Mouse (Mus musculus): ENCODE results near the gene Ap2b1.
"Not testable (repeated sequence)": the region's sequence is repeated elsewhere in the genome, so short reads cannot be mapped to it uniquely, and the experiment has no call there.

Gene Ap2b1

GRCm38 (mm10) chr11:83302124-83302523 is 3.3 kb downstream of the Ap2b1 start:
- peak; percentile 26 for DNase-seq

GRCm38 (mm10) chr11:83302526-83303251 is 3.9 kb downstream of the Ap2b1 start, which contains the start of gene Pex12:
Gene Pex12, minus strand, starts transcription at chr11:83302586.
- peak; percentile 92 for DNase-seq

DNA sequence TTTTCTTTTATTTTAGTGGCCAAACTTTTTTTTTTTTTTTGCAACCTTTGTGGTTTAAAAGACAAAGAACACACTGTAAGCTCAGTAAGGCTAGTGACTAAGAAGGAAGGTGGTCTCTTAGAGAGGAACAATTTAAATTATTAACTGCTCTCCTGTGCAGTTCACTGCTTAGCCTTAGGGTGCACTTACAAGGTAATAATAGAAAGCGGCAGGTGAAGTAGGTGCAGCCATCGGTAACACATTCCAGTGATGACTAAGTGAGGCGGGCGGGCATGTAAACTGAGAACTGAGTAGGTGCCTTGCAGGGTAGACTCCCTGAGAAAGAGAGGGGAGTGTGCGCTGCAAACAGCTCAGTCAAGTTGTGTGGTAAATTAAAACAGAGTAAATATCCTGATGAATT is 4.9 kb downstream of the Ap2b1 start:
- no peak for DNase-seq

GRCm38 (mm10) chr11:83304485-83304884 is 5.7 kb downstream of the Ap2b1 start:
- DNase-seq: no peak

DNA sequence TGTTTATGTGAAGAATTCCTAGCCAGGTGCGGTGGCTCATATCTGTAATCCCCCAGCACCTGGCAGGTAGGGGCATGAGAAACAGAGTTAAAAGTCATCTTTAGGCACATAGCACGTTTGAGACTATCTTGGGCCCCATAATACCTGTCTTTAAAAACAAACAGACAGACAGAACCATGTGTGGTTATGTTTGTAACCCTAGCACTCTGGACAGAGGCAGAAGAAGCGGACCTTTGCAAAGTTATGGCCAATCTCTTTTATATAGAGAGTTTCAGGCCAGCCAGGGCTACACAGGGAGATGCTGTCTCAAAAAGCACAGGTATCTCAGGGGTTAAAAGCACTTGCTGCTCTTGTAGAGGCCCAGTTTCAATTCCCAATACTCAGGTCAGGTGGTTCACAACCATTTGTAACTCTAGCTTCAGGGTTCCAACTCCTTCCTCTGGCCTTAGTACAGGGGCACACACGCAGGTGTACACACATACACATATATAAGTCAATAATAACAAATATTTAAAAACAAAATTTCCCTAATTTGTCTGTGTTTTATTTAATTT is 8.0 kb downstream of the Ap2b1 start:
- no peak for DNase-seq

DNA sequence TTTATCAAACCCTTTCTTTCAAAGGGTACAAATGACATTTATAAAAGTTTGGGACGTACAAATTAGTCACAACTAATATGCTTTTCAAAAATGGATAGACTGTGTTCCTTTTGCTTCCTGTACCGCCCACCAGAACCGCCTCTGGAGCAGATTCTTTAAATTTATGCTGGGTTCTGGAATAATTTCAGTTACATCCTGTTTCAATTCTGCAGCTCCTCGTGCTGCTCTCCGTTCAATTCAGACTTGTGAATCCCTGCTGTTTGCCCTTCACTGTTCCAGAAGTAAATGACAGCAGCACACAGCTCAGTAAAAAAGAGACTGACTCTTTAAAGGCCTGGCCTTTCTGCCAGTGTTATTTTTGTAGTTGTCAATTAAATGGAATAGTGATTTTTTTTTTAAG is 13.6 kb downstream of the Ap2b1 start:
- no peak for DNase-seq

DNA sequence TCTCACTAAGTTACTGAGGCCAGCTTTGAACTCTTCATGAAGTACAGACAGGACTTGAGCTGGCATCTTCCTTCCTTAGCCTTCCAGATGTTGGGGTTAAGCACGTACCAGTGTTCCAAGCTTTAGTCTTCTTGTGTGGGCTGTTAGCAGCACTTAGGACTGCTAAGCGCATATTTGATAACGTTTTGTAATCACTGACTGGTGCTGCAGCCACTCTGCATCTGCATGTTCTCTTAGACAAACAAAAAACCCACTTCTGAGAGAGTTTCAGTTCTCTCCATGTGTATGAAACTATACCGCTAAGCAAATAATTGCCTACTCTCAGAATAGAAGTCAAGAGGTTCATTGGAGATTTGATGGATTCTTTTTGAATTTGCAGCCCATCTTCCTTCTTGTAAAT is 20.2 kb downstream of the Ap2b1 start:
- DNase-seq: no peak

- not testable (repeated sequence) for DNase-seq
Observed at GRCm38 (mm10) chr11:83326692-83327091, 27.9 kb downstream of the Ap2b1 start.

GRCm38 (mm10) chr11:83327427-83327826 is 28.6 kb downstream of the Ap2b1 start:
- peak; percentile 43 for DNase-seq

DNA sequence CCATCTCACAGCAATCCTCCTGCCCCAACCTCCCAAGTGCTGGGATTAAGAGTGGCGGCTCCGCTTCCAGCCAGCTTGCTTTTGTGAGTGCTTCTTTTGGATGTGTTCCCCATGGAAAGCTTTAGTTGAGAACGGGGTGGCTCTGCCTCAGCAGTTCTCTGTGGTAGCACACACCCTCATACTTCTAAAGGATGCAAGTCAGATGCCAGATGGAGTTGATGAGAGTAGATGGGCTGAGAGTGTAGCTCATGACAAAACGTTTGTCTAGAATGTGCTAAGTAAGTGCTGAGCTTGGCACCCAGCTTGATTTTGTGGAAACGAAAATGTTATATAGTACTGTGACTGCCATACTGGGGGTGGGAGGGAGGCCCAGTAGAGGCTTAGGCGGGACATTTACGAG is 37.0 kb downstream of the Ap2b1 start:
- DNase-seq: no peak

DNA sequence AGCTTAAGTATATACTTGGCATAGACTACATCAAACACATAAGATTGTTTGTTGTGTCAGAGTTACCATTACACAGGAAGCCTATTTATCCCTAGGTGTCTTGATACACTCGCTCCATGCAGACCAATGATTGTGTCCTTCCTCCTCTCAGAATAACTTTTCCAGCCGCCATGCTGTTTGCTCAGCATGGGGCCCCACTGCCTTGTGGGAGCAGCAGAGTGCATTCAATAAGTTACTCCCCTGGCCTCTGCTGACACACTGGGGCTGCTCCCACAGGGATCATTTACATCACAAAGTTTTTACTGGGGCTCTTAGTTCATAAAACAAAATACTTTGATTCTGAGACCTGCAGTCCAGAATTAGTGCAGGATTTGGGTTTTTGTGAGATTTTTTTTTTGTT is 40.9 kb downstream of the Ap2b1 start:
- DNase-seq: no peak

DNA sequence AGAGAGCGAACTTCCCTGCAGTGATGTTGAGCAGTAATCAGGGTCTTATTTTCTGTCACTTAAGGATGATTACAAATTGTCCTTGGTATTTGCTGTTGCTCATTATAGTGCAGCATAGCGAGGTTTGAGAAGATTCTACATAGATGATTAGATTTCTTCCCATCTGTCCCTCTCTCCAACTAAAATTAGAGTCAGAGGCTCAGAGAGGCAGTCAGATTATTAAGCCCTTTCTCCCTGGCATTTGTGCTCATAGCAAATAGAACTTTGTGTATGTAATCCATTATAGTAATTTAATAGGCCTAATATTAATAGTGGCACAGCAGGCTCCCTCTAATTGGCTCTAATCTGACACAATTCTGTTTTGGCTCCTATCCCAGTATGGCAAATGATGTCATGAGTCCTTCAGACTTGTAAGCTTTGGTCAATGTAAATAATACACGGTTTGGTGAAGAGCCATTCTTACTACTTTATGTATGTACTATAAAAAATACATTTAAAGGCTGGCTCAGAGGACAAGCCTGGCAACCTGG is 43.0 kb downstream of the Ap2b1 start:
- no peak for DNase-seq

DNA sequence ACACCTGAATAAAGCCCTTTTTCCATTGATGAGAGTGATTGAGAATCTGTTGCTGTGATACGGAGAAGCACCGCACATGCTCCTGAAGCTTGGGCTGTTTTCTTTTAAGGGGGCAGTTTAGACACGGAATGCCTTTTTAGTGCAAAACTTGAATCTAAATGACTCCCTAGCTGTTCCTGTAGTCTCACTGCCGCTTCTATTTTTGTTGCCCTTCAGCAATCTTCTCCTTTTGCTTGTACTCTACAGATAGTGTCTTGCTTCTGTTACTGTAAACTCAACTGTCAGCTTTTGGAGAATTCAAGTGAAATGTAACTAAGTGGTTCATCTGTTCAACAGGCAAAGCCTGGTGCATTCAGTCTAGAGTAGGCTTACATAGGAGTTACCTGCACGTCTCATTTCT is 56.6 kb downstream of the Ap2b1 start:
- DNase-seq: no peak

- peak; percentile 28 for DNase-seq
Observed at GRCm38 (mm10) chr11:83357421-83357820, 58.6 kb downstream of the Ap2b1 start.

DNA sequence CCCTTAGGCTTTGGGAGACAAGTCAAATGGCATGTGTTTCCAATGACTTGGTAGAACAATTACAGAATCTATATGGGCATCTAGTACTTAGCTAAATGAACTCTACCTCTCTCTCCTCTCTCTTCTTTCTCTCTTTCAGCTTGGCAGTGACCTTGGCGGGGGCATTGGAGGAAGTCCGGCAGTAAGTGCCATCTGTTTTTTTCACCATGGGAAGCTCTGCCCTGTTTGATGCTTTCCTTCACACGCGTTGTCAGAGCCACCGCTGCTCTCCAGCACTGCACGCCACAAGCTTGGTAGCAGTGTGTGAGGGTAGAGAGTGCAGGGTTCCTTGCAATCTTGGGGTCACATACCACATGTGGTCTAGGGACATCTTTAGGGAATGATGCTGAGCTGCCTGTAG is 65.8 kb downstream of the Ap2b1 start:
- DNase-seq: peak; percentile 11

DNA sequence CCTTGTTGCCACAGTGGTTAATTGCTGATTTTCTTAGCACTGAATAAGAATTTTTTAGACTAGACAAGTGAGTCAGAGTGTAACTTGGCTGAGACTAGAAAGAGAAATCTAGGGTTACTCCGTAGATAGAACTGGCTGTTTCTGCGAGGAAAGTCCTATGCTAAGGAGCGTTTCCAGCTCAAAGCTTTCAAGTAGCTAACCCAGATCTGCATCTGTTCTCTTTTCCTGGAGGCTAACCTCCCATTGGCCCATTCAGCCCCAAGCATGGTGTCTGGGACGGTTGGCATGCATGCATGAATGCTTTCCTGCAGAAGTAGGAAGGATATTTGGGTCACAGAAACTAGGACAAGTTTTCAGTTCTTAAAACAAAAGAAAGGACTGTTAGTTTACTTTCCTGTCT is 72.4 kb downstream of the Ap2b1 start:
- DNase-seq: peak; percentile 11

GRCm38 (mm10) chr11:83379745-83380341 is 81.0 kb downstream of the Ap2b1 start:
- no peak for DNase-seq

- DNase-seq: no peak
Observed at GRCm38 (mm10) chr11:83382876-83383531, 84.2 kb downstream of the Ap2b1 start.

DNA sequence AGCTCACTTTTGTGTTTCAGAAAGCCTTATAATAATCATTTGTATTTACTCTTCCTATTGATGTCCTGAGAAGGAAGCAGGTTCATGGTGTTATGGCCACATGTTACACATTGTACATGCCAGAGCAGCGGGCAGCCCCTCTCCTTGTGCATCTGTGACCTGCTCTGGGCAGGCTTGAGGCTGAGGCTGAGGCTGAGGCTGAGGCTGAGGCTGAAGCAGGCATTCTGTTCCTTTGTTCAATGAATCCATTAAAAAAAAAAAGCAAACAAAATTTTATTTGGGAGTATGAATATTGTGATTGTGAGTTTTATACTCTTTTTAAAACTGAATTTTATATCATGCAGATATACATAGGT is 84.7 kb downstream of the Ap2b1 start:
- DNase-seq: no peak

- no peak for DNase-seq
Observed at GRCm38 (mm10) chr11:83393062-83393461, 94.2 kb downstream of the Ap2b1 start.

DNA sequence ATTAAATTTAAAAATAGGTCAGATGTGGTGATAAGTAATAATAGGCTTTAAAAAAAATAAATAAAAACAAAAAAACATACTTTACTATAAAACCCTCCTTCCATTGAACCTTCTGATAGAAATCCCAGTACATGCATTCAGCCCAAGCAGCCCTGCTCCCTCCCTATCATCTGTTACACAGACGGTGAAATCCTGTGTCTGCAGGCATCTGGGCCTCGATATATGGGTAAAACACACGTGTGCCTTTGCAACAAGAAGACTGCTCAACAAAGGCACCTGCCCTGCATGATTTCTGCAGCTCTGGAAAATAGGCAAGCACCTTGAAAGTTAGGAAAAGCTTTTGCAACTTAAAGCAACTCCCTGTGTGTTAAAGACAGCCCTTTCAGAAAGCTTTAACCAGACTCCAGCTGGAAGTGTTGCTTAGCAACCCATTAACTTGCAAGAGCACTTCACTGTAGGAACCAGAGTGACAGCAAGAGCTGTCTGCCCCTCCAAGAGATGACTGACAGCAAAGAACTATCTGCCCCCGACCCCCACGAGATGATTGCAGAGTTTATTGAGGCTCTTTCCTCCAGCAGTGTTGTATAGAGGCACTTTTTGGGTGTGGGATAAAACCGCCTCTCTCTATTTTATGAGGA is 96.1 kb downstream of the Ap2b1 start:
- DNase-seq: no peak

GRCm38 (mm10) chr11:83397626-83398025 is 98.8 kb downstream of the Ap2b1 start:
- no peak for DNase-seq

GRCm38 (mm10) chr11:83398724-83399123 is 99.9 kb downstream of the Ap2b1 start:
- no peak for DNase-seq
